Mouse (Mus musculus) erythroblast, embryonic 14.5 days (primary cell): ENCODE data around the gene Gm8857. TPM values are rescaled to one million over a fixed set of nuclear protein-coding genes. Genes with fewer than 3 reads are reported as not detected.
"Not testable (repeated sequence)": the region's sequence is repeated elsewhere in the genome, so short reads cannot be mapped to it uniquely, and the experiment has no call there.

Experiments used
- H3K27me3 ChIP-seq: 2 replicates; pipeline ENCODE4 v1.6.1; 2012; ENCODE audit warnings: inconsistent platforms; ENCODE audit not compliant: control insufficient read depth
- H3K36me3 ChIP-seq: 2 replicates; pipeline ENCODE4 v1.6.1; 2012; ENCODE audit warnings: mild to moderate bottlenecking, inconsistent platforms; ENCODE audit not compliant: control insufficient read depth
- H3K4me1 ChIP-seq: 2 replicates; pipeline ENCODE4 v1.6.1; 2012; ENCODE audit warnings: inconsistent platforms; ENCODE audit not compliant: control insufficient read depth
- H3K4me3 ChIP-seq: replicated peaks from 2 replicates; pipeline ENCODE3; 2012; ENCODE audit warnings: moderate library complexity, mild to moderate bottlenecking, inconsistent platforms
- H3K9me3 ChIP-seq: 2 replicates; pipeline ENCODE4 v1.6.1; 2012; ENCODE audit warnings: low read length, inconsistent platforms, mixed read lengths; ENCODE audit not compliant: control insufficient read depth
- polyA plus RNA-seq: library from polyadenylated mRNA; stranded (reverse); fragments of >175 nt; gene quantifications from 2 replicates; pipeline ENCODE4 v1.2.3, GENCODE M21; 2012

Gm8857 gene
- not detected in 2 replicates for polyA plus RNA-seq

GRCm38 (mm10) chr5:10947505-10947904 lies at the start of gene Gm8857, which contains the start of gene Gm8871:
TSS of gene Gm8857 (plus strand) at chr5:10947807.
TSS of gene Gm8871 (plus strand) at chr5:10947805.
- H3K27me3 ChIP-seq, H3K36me3 ChIP-seq, H3K9me3 ChIP-seq, H3K4me3 ChIP-seq, H3K4me1 ChIP-seq: not testable (repeated sequence)

- not testable (repeated sequence) for H3K9me3 ChIP-seq, H3K4me3 ChIP-seq
Measured at GRCm38 (mm10) chr5:10953512-10953911, 5.9 kb downstream of the Gm8857 start.

DNA sequence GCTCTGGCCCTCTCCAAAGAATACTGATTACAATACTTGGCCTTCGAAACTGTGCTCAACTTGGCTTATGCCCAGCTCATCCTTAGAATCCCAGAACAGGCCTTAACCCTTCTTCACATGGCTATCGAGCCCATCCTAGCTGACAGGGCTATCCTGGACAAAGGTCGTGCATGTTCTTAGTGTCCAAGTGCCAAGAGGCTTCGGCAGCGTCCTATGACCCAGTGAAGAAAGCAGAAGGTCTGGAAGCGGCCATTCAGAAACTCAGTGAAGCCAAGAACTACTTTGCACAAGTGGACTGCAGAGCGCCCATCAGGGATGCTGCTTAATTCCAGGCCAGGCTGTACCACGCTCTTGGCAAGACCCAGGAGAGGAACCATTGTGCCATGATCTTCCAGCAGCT lies 10.4 kb downstream of the Gm8857 start:
- H3K4me3 ChIP-seq, H3K4me1 ChIP-seq, H3K27me3 ChIP-seq, H3K9me3 ChIP-seq, H3K36me3 ChIP-seq: not testable (repeated sequence)

More at GRCm38 (mm10) chr5:10953512-10953911, 5.9 kb downstream of the Gm8857 start:
- H3K4me1 ChIP-seq, H3K27me3 ChIP-seq, H3K36me3 ChIP-seq: not testable (repeated sequence)

Other genes with a start within 250 kb of the Gm8857 start
- gene Gm8871, start within 50 bp of the Gm8857 start, polyA plus RNA-seq, result not detected in 2 replicates
- gene Gm8879, start 179.8 kb downstream of the Gm8857 start, polyA plus RNA-seq, result not detected in 2 replicates
- gene Gm5861, start 235.3 kb downstream of the Gm8857 start, polyA plus RNA-seq, result not detected in 2 replicates